Mouse (Mus musculus) liver, embryonic 11.5 days (tissue): Measurements from ENCODE around the gene Tekt5. TPM values are rescaled to one million over a fixed set of nuclear protein-coding genes. Genes with fewer than 3 reads are reported as not detected.

Experiments
- ATAC-seq: fragments of 200-750 bp; cut with Nextera tagmentation; replicated peaks from 2 replicates; pipeline ENCODE4 v1.8.0; 2017; ENCODE audit warnings: moderate number of reproducible peaks, mild to moderate bottlenecking, moderate TSS enrichment, moderate library complexity; ENCODE audit not compliant: low FRiP score
- DNase-seq: peaks from one replicate; pipeline ENCODE4 v3.0.0-alpha.2; 2017; ENCODE audit warnings: low spot score
- H3K27ac ChIP-seq: fragments of 300-500 bp; sonication (generic); 2 replicates; pipeline ENCODE4 v1.5.1; 2014; ENCODE audit warnings: mild to moderate bottlenecking, low read depth, low read length, control low read depth
- H3K27me3 ChIP-seq: fragments of 300-500 bp; sonication (generic); replicated peaks from 2 replicates; pipeline ENCODE4 v1.6.1; 2014; ENCODE audit warnings: low read length, mixed read lengths; ENCODE audit not compliant: control insufficient read depth, insufficient read depth
- H3K36me3 ChIP-seq: fragments of 300-500 bp; sonication (generic); 2 replicates; pipeline ENCODE4 v1.6.1; 2014; ENCODE audit warnings: mild to moderate bottlenecking, low read length, moderate library complexity, mixed read lengths; ENCODE audit not compliant: control insufficient read depth, insufficient read depth
- H3K4me1 ChIP-seq: fragments of 300-500 bp; sonication (generic); replicated peaks from 2 replicates; pipeline ENCODE4 v1.6.1; 2014; ENCODE audit warnings: low read length, mixed read lengths; ENCODE audit not compliant: control insufficient read depth, insufficient read depth
- H3K4me2 ChIP-seq: fragments of 300-500 bp; sonication (generic); 2 replicates; pipeline ENCODE4 v1.6.1; 2014; ENCODE audit warnings: mild to moderate bottlenecking, control low read depth, moderate library complexity
- H3K4me3 ChIP-seq: fragments of 300-500 bp; sonication (generic); 2 replicates; pipeline ENCODE4 v1.5.1; 2014; ENCODE audit warnings: low read depth, low read length, control low read depth
- H3K9ac ChIP-seq: fragments of 300-500 bp; sonication (generic); 2 replicates; pipeline ENCODE4 v1.6.1; 2014; ENCODE audit warnings: low read depth, low read length, control low read depth
- H3K9me3 ChIP-seq: fragments of 300-500 bp; sonication (generic); 2 replicates; pipeline ENCODE4 v1.6.1; 2016; ENCODE audit warnings: low read length, inconsistent platforms, mixed read lengths; ENCODE audit not compliant: control insufficient read depth
- WGBS: fragments of 180-500 bp; shearing (Covaris S2); extraction: QIAGEN DNeasy Blood & Tissue Kit; methylation state at CpG from one replicate; pipeline ENCODE4 v1.1.7; 2014; 5-methylcytosine and 5-hydroxymethylcytosine counted together
- polyA plus RNA-seq: library from polyadenylated mRNA; unstranded; fragments of >200 nt; fragmentation: Nextera tagmentation; extraction: Ambion mirVana; gene quantifications from 2 replicates; pipeline ENCODE4 v1.2.1, GENCODE M21; 2014

Tekt5 gene
- polyA plus RNA-seq, 1 experiment from 2014 or later = not detected

GRCm38 (mm10) chr16:10316493-10317196 lies 78.6 kb downstream of the Tekt5 start:
- no peak for DNase-seq
- Histone ChIP-seq H3K4me2 (no peak overlapping the region), H3K27me3 (peaks cover 25% of the 10 kb centered on the region), H3K4me1 (no peaks in the 10 kb centered on the region), H3K36me3 (no peaks in the 10 kb centered on the region), H3K9me3 (no peaks in the 10 kb centered on the region), H3K27ac (no peak overlapping the region), H3K4me3 (no peak overlapping the region), H3K9ac (no peak overlapping the region)
- no peak for ATAC-seq
- 74% methylated on average over 10 of the region's 10 CpGs for WGBS

GRCm38 (mm10) chr16:10313646-10314088 lies 81.6 kb downstream of the Tekt5 start, which contains the start of gene Emp2:
Gene Emp2, minus strand, starts transcription at chr16:10313968.
- ATAC-seq (peak; percentile 63), DNase-seq (peak; percentile 55)
- peaks cover 25% of the 10 kb centered on the region for H3K27me3 ChIP-seq
- H3K9ac ChIP-seq = peak within 1 kb of the TSS; percentile 12; the same call in 1 of the 2 replicates
- no peaks in the 10 kb centered on the region for H3K36me3 ChIP-seq
- peak within 1 kb of the TSS; percentile 59 for H3K4me2 ChIP-seq
- no peaks in the 10 kb centered on the region for H3K4me1 ChIP-seq
- no peaks in the 10 kb centered on the region for H3K9me3 ChIP-seq
- H3K27ac ChIP-seq = no peak within 1 kb of the TSS
- WGBS = under 1% methylated on average over 40 of the region's 40 CpGs
- H3K4me3 ChIP-seq = peak within 1 kb of the TSS; percentile 37

- 4% methylated on average over 15 of the region's 15 CpGs for WGBS
- Histone ChIP-seq H3K27me3 (peaks cover 25% of the 10 kb centered on the region), H3K27ac (no peak overlapping the region), H3K9ac (peak overlapping the region; percentile 12; the same call in 1 of the 2 replicates), H3K36me3 (no peaks in the 10 kb centered on the region), H3K4me3 (peak overlapping the region; percentile 37), H3K4me2 (peak overlapping the region; percentile 59), H3K9me3 (no peaks in the 10 kb centered on the region), H3K4me1 (no peaks in the 10 kb centered on the region)
- ATAC-seq (no peak), DNase-seq (peak; percentile 36)
Observed at GRCm38 (mm10) chr16:10313226-10313625, 82.1 kb downstream of the Tekt5 start.

- Histone ChIP-seq H3K4me2 (no peak overlapping the region), H3K36me3 (no peaks in the 10 kb centered on the region), H3K4me1 (no peaks in the 10 kb centered on the region), H3K9me3 (no peaks in the 10 kb centered on the region), H3K9ac (no peak overlapping the region), H3K27ac (no peak overlapping the region), H3K4me3 (no peak overlapping the region), H3K27me3 (peaks cover 25% of the 10 kb centered on the region)
- WGBS = 59% methylated on average over 4 of the region's 4 CpGs
- DNase-seq (no peak), ATAC-seq (no peak)
Observed at GRCm38 (mm10) chr16:10311989-10312388, 83.3 kb downstream of the Tekt5 start.

GRCm38 (mm10) chr16:10311086-10311485 lies 84.2 kb downstream of the Tekt5 start:
- no peaks in the 10 kb centered on the region for H3K4me1 ChIP-seq
- no peak overlapping the region for H3K4me2 ChIP-seq
- no peak overlapping the region for H3K9ac ChIP-seq
- DNase-seq (no peak), ATAC-seq (no peak)
- no peaks in the 10 kb centered on the region for H3K9me3 ChIP-seq
- peaks cover 25% of the 10 kb centered on the region for H3K27me3 ChIP-seq
- H3K4me3 ChIP-seq = no peak overlapping the region
- H3K27ac ChIP-seq = no peak overlapping the region
- H3K36me3 ChIP-seq = no peaks in the 10 kb centered on the region
- 45% methylated on average over 3 of the region's 3 CpGs for WGBS

GRCm38 (mm10) chr16:10310507-10310906 lies 84.8 kb downstream of the Tekt5 start:
- Histone ChIP-seq H3K4me1 (no peaks in the 10 kb centered on the region), H3K27me3 (peaks cover 25% of the 10 kb centered on the region), H3K4me3 (no peak overlapping the region), H3K36me3 (no peaks in the 10 kb centered on the region), H3K9me3 (no peaks in the 10 kb centered on the region), H3K4me2 (no peak overlapping the region), H3K27ac (no peak overlapping the region), H3K9ac (no peak overlapping the region)
- 70% methylated on average over 5 of the region's 5 CpGs for WGBS
- ATAC-seq (no peak), DNase-seq (no peak)

Other genes starting within 250 kb of the Tekt5 start
- 1.7 TPM in 2 replicates for gene Rpl39l, start 225.3 kb downstream of the Tekt5 start, polyA plus RNA-seq
- 1.3 and 1.6 TPM in 2 replicates for gene Atf7ip2, start 202.8 kb downstream of the Tekt5 start, polyA plus RNA-seq
- gene Emp2, start 81.5 kb downstream of the Tekt5 start, polyA plus RNA-seq = 8.5 and 9.0 TPM in 2 replicates
- gene Nubp1, start 16.5 kb upstream of the Tekt5 start, polyA plus RNA-seq = 69.9 and 78.0 TPM in 2 replicates
- gene Tvp23a, start 51.9 kb upstream of the Tekt5 start, polyA plus RNA-seq = 4.6 and 4.9 TPM in 2 replicates
- 0.05 and 0.14 TPM in 2 replicates for gene Ciita, start 84.6 kb upstream of the Tekt5 start, polyA plus RNA-seq
- gene Dexi, start 147.6 kb upstream of the Tekt5 start, polyA plus RNA-seq = 8.7 and 9.6 TPM in 2 replicates
- 25.6 and 27.4 TPM in 2 replicates for gene Clec16a, start 149.8 kb upstream of the Tekt5 start, polyA plus RNA-seq